Mouse (Mus musculus): ENCODE measurements at regions not wholly inside any gene's neighbourhood (a gene's known extent, or its start where the extent isn't known, plus 50 kb on each side); places are given as distances from the start of the nearest gene placed in this dataset.
"Not testable (repeated sequence)": the region's sequence is repeated elsewhere in the genome, so short reads cannot be mapped to it uniquely, and the experiment has no call there.

DNA sequence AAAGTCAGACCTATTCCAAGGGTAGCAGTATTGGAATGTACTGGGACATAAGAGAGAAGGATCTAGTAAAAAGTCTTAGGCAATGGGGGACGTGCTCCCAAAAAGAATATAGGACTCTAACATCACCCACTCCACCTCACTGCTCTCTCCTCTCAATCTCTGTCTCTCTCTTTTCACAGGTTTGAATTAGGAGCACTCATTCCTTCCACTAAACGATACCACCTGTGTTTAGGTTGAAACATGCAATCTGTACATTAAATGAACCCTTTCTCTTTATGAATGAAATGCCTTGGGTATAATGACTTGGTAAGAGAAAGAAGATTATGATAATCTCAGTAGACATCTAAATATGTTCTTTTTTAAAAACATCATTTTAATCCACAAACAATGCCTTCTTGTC, 129.4 kb downstream of the Zpld1 start:
- DNase-seq (ENCODE audit: low spot score) = no peak

DNA sequence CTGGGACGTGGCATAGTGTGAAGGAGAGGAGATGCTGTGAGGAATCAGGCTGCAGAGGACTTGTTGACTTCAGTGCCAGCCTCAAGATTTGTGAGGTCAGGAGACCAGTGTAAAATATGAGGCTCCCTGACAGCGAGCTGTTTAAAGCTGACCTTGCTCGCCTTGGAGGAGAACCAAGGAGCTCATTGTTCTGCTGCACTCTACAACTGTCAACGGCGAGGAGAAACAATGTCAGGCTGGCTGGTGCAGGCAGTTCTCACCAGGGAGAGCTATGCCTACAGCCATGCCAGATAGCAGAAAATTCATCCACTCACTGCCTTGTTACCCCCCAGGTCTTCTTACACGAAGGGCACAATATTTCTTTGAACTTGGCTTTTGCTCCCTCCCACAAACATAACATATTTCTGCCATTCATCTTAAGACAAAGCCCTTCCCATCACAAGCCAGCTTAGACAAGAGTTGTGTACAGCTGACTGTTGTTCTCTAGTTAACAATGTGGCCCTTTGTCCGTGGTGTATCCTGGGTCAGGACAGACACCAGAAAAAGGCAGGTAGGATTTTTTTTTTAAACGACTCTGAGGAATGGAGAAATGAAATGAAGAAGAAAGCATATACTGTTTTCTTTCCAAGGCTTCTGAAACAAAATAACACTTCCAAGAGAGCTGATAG, 131.5 kb downstream of the Zpld1 start:
- no peak for DNase-seq (ENCODE audit: low spot score)

DNA sequence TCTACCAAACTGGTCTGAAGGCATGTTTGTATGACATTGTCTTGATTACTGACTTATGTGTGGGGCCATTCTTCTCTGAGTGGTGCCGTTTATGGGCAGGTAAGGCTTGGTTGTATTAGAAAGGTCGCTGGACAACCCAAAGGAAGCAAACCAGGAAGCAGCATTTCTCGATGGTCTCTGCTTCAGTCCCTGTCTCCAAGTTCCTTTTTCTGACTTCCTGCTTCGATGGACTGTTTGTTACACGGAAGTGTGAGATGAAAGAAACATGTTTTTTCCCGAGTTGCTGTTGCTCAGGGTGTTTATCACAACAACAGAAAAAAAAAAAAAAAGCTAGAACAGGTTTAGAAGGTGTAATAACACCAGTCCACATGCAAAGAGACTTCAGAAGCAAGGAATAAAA, 134.9 kb downstream of the Zpld1 start:
- DNase-seq (ENCODE audit: low spot score) = no peak

DNA sequence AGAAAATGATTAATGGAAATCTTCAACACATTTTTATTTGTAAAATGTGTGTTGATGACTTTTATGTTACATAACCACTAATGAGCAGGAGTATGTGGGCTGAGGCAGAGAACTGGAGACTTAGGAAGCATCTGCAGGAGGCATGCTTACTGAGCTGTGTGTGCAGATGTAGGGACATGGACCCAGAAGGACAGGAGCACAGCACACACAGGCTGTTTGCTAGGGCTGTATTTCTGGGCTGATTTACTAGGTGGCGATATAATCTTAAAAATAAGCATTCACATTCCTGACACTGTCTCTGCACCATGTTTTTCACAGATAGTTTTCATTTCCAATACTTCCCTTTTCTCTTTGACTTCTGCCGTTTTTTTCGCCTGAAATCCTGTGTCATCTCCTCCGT, 146.1 kb downstream of the Zpld1 start:
- peak; percentile 6 for DNase-seq (ENCODE audit: low spot score)

DNA sequence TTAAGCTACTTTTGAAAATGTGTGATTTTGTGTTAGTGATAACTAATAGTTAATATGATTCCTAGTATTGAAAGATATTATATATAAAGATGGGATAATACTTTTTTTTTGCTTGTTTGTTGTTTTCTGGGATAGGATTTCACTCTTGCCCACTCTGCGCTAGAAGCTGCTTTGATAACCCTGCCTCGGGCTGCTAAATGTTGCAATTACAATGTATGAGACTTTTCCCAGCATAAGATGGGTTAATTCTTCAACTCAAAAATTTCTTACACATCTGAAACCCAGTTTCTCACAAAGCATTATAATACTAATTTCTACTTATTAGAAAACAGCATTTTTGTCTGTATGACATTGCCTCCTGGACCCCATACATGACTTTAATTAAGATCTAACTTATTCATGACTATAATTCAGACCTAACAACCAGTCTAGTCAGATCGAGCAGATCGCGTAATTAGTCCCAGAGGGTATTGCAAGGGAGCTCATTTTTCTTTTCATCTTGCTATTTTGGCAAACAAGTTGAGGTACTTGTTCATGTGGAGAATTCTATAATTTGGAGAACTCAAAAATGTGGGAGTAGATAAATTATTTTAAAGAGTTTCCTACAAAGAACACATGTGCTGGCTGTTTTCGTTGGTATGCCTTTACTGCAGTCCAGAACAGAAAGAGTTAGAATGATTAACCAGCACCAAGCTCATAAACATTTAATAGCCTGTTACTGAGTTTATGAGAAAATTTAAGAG, 155.2 kb downstream of the Zpld1 start:
- DNase-seq (ENCODE audit: low spot score) = no peak

DNA sequence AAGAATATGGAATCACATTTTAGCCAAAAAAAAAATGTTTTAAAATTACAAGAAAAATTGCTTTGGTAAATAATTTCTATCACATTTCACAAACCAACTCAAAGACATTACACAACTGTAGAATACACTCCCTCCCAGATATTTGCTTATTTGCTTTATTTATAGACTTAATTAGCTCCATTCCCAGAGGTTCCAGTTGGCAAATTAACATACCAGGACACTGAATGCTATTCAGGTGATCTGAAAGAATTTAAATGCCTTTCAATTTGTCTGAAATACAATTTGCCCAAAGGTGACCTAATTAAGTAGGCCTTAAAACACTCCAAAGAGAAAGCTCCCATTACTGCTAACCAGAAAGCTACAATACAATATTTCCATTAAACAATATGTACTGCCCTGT, 162.8 kb downstream of the Zpld1 start:
- DNase-seq (ENCODE audit: low spot score) = no peak

DNA sequence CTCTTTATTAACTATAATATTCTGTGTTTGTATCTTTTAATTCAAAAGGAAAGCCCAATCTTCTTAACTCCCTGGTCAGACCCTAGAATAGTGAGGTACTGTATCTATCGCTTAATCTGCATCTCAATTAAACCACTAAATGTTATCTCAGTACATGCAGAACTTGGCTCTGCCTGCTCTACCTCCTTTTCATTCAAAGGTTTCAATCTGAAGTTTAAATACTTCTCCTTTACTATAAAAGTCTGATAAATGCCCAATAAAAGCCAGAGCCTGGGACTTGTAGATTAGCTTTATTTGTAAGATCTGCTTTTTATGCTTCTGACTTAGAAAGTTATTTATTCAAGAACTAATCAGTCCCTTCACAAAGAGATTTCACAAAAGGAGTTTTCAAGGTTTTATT, 200.1 kb downstream of the Zpld1 start:
- no peak for DNase-seq (ENCODE audit: low spot score)

DNA sequence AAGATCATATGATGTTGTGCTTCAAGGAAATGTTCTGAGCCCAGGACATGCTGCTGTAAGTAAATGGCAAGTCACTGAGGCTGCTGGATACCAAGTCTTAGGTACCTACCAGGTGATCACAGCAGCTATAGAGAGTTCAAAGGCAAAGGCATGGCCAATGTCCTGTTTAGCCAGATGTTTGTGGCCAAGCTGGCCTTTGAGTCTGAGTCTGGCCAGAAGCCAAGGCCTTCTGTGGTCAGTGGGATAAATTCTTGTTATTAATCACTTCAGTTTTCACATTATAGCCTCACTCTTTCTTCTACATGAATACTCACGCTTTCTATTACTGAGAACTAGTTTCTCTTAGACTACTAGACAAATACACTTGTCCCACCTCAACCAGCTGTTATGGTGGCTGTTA, 210.3 kb downstream of the Zpld1 start:
- DNase-seq (ENCODE audit: low spot score) = no peak

DNA sequence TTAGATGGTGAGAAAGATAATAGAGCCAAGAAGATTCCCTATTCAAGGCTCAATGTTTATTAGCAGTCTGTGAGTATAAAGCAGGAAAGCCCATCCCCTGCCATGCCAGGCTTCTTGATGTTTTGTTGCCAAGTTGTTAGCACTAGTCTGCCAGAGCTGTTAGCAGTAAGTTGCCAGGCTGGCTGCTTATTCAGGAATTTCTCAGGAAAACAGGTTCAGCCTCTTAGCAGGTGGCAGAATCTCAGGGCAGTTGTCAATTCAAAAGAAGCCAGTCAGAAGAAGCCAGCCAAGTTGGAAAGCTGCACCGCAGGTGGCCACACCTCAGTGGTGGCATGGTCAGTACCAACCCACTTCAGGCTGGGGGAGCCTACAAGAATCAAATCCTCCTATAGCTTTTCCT, 221.6 kb downstream of the Zpld1 start:
- DNase-seq (ENCODE audit: low spot score) = no peak

DNA sequence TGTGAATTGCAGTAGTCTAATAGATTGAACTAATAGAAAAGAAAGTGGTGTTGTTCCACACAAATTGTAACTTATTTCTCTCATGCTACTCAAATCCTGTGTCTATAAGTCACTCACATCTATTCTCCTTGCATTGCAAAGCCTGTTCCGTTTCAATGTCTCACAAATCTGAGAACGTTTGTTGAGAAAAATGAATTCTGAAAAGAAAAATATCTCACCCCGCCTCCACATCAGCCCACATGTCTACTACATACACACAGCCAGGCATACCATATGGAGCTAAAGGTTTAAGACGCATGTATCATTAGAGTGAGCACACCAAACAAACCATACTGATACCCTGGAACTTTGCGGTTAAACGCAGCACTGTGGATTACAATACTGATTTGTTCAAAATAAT, 258.0 kb downstream of the Zpld1 start:
- no peak for DNase-seq (ENCODE audit: low spot score)

DNA sequence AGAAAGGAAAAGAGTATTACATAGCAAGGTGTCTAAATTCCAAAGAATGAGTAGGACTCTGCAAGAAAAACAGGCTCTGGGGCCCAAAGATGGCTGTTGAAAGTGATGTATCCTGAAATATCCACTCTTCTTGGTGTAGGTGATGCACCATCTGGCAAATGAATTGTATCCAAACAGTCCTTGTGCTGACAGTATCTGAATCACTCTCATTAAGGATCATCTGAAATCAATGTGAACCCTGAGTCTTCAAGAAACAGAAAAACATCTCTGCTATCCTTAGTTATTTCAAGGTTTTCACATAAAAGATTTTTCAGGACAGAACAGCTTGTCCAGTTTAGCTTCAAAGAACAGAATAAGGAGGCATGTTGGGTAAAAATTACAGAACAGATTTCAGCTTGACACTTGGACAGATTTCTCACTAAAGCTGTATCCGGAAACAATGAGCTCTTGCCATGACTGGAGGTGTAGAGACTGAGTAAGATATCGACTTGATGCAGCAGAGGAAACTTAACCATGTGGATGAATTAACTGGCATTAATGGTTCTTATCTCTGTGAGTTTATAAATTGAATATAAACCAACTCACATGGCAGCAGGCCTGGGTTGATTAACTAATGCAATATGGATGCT, 296.0 kb downstream of the Zpld1 start:
- DNase-seq (ENCODE audit: low spot score) = no peak

DNA sequence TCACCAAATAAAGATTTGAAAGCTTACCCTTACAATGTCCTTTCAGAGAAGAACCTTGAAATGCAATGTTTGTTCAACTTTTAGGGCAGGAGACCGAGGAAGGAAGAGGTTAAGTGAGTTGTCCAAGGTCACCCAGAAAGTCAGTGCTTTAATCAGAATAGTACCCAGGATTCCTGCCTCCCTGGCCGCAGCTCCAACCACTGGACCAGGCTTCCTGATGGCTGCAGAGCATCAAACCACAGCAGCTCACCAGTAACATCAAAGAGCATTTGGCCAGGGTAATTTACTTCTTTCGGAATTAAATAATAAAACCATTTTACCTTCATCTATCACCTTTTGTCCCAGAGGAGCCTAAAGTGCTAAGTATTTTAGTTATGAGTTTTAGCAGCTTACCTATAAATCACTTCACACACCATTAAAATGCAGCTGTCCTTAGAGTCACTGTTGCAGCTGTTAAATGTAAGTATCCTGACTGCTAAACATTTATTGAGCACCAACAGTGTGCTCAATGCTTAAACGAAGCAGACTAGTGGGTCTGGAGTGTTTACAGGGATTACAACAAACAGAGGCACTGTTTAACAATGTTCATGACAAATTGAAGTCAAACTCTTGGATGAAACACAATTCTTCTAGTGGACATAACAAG, 306.1 kb downstream of the Zpld1 start:
- DNase-seq (ENCODE audit: low spot score) = no peak

DNA sequence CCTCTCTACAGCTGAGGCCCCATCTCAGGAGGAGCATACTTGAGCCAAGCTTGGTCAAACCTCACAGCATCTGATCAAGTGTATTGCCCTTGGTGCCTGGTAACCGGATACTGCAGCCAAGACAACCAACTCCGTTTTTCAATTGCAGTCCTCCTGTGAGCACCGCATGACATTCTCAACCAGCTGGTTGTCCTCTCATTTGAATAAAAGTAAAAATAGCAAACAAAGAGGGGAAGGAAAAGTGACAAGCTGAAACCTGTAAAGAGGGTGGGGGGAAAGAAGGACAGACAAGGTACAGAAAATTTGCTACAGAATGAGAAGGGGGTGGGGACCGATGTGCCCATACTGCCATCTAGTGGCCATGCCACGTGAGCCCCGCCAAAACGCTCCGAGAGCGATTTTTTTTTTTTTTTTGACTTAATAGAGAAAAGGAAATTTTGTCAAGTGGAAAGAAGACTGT, 314.0 kb downstream of the Zpld1 start:
- DNase-seq (ENCODE audit: low spot score) = peak; percentile 50

DNA sequence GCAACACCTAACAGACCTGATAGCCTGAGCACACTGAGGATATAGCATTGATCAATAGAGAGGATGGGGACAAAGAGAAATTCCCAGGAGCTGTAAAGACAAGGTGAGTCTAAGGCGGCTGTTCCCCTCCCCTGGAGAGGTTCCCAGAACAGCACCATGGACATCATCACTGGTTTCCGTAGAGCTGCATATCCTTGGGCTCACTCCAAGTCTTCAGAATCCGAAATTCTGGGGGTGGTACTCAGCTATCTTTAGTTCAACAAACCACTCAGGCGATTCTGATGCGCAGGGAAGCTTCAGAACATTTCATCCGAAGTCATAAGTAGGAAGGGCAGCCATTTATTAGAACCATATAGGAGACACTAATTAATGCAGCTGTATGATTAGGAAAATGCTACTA, 327.4 kb downstream of the Zpld1 start:
- no peak for DNase-seq (ENCODE audit: low spot score)

DNA sequence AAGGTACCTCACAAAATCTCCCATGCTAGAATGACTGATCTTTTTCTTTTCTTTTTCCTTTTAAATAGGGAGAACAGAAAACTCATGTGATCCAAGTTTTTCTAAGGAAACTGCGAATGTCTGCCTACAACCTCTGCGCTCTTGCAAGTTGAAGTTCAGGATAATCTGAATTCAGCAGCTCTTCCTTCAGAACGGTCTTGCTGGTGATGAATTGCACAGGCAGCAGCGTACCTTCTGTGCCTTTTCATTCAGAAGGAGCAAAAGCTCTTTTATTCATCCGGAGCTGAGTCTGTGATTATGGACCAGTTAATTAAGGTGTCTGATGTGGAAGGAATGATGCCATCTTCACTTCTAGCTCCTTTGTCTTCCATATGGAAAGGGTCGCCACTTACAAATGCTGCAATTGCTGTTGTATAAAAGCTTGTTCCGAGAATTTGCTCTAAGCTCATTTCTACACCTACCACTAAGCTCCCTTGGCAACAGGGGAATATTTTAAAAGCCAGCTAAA, 353.9 kb downstream of the Zpld1 start:
- DNase-seq (ENCODE audit: low spot score) = no peak

DNA sequence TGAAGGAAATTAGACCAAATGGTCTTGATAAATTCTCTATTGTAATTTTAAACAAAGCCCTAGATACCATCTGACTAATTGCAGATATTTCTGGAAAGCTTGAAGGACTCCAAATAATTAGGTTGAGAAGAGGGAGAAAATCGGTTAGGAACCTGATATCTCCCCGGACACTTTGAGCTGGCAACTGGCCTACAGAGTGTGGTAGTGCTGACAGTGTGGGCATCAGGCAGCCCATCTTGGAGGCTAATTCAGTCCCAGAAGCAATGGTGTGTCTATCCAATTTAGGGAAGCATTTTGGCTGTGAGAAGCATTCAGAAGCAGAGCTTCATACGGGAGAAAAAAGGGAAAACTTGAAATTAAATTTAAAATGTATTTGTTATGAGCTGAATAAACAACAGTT, 369.5 kb downstream of the Zpld1 start:
- DNase-seq (ENCODE audit: low spot score) = no peak

DNA sequence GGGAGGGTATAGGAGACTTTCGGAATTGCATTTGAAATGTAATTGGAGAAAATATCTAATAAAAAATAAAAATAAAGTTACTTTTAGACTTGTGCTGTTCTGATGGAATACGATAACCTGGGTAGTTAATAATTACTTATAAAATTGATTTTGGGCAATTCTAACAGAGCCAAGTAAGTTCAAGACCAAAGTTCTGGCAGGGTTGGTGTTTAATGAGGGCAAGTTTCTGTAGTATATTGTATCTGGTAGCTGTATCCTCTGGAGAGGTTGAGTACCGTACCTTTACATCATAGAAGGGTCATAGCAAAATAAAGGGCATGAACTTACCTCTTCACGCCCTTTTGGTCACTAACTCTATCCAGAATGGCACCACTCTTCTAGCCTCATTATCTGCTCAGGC, 394.9 kb downstream of the Zpld1 start:
- no peak for DNase-seq (ENCODE audit: low spot score)

DNA sequence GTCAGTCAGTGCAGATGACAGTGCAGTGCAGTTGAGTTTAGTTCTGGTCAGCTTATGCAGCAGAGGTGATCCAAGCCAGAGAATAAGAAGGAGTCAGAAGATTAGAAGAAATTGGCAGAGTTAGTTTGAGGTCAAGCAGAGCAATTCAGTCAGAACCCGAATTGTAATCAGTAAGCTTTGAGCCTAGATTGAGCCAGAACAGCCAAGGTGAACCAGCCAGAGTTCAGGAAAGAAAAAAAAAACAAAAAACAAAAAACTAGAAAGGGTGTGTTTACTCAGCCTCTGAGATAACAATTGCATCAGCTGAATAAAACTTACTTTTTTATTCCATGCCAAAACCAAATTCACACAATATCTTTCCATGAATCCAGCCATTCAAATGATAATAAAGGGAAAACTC, 396.3 kb downstream of the Zpld1 start:
- DNase-seq (ENCODE audit: low spot score) = no peak

DNA sequence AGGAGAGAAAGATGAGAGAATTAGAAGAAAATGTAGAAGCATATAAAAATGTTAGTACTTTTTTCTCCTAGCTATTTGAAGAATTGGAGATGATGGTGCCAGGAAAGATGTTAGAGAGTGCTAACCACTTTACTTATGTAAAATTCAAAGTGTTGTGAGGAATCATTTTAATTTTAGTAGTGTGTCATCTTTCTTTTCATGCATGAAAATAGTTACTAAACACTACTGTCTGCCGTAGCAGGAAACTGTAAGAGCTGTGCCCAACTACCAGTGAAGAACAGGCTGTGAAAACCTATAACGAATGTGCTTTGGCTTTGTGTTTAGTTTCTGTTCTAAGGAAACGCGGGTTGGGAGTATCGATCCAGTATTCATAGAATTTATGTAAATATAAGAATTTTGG, 403.1 kb downstream of the Zpld1 start:
- no peak for DNase-seq (ENCODE audit: low spot score)

DNA sequence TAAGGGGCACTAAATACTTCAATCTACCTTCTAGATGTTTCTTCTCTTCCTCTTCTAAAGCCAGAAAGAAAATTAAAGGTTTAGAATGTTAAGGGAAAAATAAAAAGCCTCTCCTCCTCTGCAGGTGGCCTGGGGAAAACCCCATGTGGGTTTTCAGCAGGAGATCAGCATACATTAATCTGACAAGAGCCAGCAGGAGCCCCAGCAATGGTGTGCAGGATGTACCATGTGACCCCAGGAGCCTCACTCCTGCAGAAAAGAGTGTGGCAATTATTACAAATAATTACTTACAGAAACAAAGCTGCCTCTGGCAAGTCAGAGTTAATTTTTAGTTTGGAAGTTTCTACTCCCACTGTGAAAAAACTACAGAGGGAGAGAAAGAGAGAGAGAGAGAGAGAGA, 440.4 kb downstream of the Zpld1 start:
- no peak for DNase-seq (ENCODE audit: low spot score)

DNA sequence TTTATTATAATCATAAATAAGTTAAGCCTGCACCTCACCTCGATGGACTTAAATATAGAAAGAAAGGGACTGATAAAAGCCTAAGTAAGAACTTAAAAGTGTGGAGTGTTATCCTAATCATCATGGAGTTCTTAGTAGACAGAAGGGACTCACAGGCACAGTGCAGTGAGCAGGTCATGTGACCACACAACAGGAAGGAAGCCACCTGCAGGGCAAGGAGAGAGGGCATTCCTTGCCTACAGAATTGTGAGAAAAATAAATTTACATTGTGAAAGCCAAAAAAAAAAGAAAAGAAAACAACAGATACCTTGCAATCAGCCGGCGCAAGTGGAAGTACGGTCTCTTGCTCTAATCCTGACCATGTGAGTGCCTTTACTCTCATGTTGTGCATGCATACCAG, 454.8 kb downstream of the Zpld1 start:
- not testable (repeated sequence) for DNase-seq (ENCODE audit: low spot score)

All from ovary, postnatal 14 days (tissue).